Mouse (Mus musculus) 3134 (cell line): Measurements from ENCODE around the gene Cd5.
A peak's percentile ranks its signal among the peaks of the same experiment; 100 is the strongest.

Source experiments
- DNase-seq: peaks from one replicate; pipeline ENCODE4 v3.0.0-alpha.2; 2011; ENCODE audit warnings: low spot score; ENCODE audit not compliant: insufficient read length; ENCODE audit errors: extremely low read depth

The Cd5 gene

GRCm38 (mm10) chr19:10738811-10739210 is at the start of gene Cd5:
Cd5 (minus strand) TSS chr19:10739002.
- DNase-seq: no peak

GRCm38 (mm10) chr19:10788242-10788641 is 49.4 kb upstream of the Cd5 start:
- peak; percentile 16 for DNase-seq

- no peak for DNase-seq
These were observed 48.6 kb upstream of the Cd5 start for GRCm38 (mm10) chr19:10787406-10787805.

GRCm38 (mm10) chr19:10786753-10787152 is 48.0 kb upstream of the Cd5 start:
- no peak for DNase-seq

GRCm38 (mm10) chr19:10784796-10785459 is 46.1 kb upstream of the Cd5 start:
- no peak for DNase-seq

GRCm38 (mm10) chr19:10784061-10784460 is 45.3 kb upstream of the Cd5 start:
- DNase-seq: no peak

GRCm38 (mm10) chr19:10783168-10783567 is 44.4 kb upstream of the Cd5 start:
- DNase-seq: no peak

- peak; percentile 33 for DNase-seq
These were observed 42.8 kb upstream of the Cd5 start for GRCm38 (mm10) chr19:10781641-10782040.

GRCm38 (mm10) chr19:10776906-10777305 is 38.1 kb upstream of the Cd5 start:
- DNase-seq: no peak

GRCm38 (mm10) chr19:10774141-10774540 is 35.3 kb upstream of the Cd5 start:
- DNase-seq: no peak

GRCm38 (mm10) chr19:10773384-10773783 is 34.6 kb upstream of the Cd5 start:
- DNase-seq: no peak

- DNase-seq: no peak
These were observed 34.1 kb upstream of the Cd5 start for GRCm38 (mm10) chr19:10772866-10773265.

- DNase-seq: no peak
These were observed 33.2 kb upstream of the Cd5 start for GRCm38 (mm10) chr19:10771995-10772394.

GRCm38 (mm10) chr19:10769429-10770195 is 30.8 kb upstream of the Cd5 start:
- DNase-seq: no peak

- no peak for DNase-seq
These were observed 30.1 kb upstream of the Cd5 start for GRCm38 (mm10) chr19:10768694-10769428.

GRCm38 (mm10) chr19:10767631-10768030 is 28.8 kb upstream of the Cd5 start:
- DNase-seq: no peak

GRCm38 (mm10) chr19:10763381-10764031 is 24.7 kb upstream of the Cd5 start:
- peak; percentile 53 for DNase-seq

- DNase-seq: no peak
These were observed 23.7 kb upstream of the Cd5 start for GRCm38 (mm10) chr19:10762468-10762867.

- no peak for DNase-seq
These were observed 23.1 kb upstream of the Cd5 start for GRCm38 (mm10) chr19:10761794-10762415.

- DNase-seq: no peak
These were observed 21.4 kb upstream of the Cd5 start for GRCm38 (mm10) chr19:10759983-10760831.
